Mouse (Mus musculus) bone marrow, adult 2 months (tissue): ENCODE measurements around the gene Krt7. TPM values are rescaled to one million over a fixed set of nuclear protein-coding genes. Genes with fewer than 3 reads are reported as not detected.

Source experiments
- H3K27ac ChIP-seq: fragments of 200-500 bp; 2 replicates; pipeline ENCODE4 v1.5.1; 2012; ENCODE audit warnings: low read depth, mild to moderate bottlenecking, control low read depth, inconsistent platforms, low read length; ENCODE audit not compliant: control insufficient read depth, poor library complexity, insufficient read depth
- H3K4me1 ChIP-seq: fragments of 200-500 bp; 2 replicates; pipeline ENCODE4 v1.6.1; 2011; ENCODE audit warnings: low read length; ENCODE audit not compliant: control insufficient read depth, insufficient read depth
- H3K4me3 ChIP-seq: fragments of 200-500 bp; replicated peaks from 2 replicates; pipeline ENCODE3; 2011; ENCODE audit warnings: mild to moderate bottlenecking, low read depth, low read length, control low read depth; ENCODE audit not compliant: control insufficient read depth
- CTCF ChIP-seq: fragments of 200-500 bp; IDR thresholded peaks from 2 replicates; pipeline ENCODE4 v1.5.1; 2011; ENCODE audit warnings: low read length, control low read depth; ENCODE audit not compliant: control insufficient read depth, insufficient read depth
- POLR2A ChIP-seq: fragments of 200-500 bp; IDR thresholded peaks from 2 replicates; pipeline ENCODE4 v1.6.1; 2011; ENCODE audit warnings: low read depth, mild to moderate bottlenecking, control low read depth, low read length, borderline replicate concordance; ENCODE audit not compliant: control insufficient read depth
- WGBS: fragments of 180-500 bp; shearing (Covaris S2); methylation state at CpG from one replicate; pipeline ENCODE4 v1.1.7; 2018; 5-methylcytosine and 5-hydroxymethylcytosine counted together
- polyA plus RNA-seq: library from polyadenylated mRNA; stranded (reverse); fragments of >200 nt; gene quantifications from 2 replicates; pipeline ENCODE4 v1.2.4, GENCODE M21; 2011; ENCODE audit warnings: low replicate concordance; ENCODE audit not compliant: missing spikeins, insufficient read depth, insufficient read length

Krt7 gene
- 1.3 and 4.3 TPM in 2 replicates for polyA plus RNA-seq

DNA sequence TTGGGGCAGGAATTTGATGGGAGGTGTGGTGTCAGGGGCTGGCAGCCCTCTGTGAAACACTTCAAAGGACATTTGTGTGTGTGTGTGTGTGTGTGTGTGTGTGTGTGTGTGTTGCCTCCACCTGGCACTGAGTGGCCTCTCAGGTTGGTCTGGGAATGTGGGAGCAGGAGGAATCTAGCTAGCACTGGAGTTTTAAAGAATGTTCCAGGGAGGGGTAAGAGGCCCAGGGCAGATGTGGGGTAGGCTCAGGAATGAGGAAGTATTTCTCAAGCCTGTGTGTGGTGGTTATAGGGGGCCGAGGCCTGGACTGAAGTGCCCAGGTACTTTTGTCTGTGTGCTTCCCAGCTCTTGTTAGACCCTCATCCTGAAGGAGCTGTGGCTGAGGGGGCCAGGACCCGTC is at the start of gene Krt7:
Gene Krt7 (plus strand): TSS at position 269 of the 400 bp plus-strand sequence.
- Histone ChIP-seq H3K4me3 (no peak within 1 kb of the TSS), H3K4me1 (no peaks in the 10 kb centered on the region; the same call in 1 of the 2 replicates), H3K27ac (no peak within 1 kb of the TSS)
- WGBS = 8% methylated on average over 2 of the region's 2 CpGs
- TF ChIP-seq POLR2A (no peak), CTCF (no peak)

GRCm38 (mm10) chr15:101362393-101363010 is 48.3 kb upstream of the Krt7 start:
- no peak overlapping the region for H3K4me3 ChIP-seq
- WGBS = 49% methylated on average over 4 of the region's 4 CpGs
- TF ChIP-seq POLR2A = no peak
- TF ChIP-seq CTCF = no peak
- H3K27ac ChIP-seq = no peak overlapping the region
- peaks cover 3% of the 10 kb centered on the region for H3K4me1 ChIP-seq

- Histone ChIP-seq H3K4me1 (peaks cover 6% of the 10 kb centered on the region), H3K4me3 (peak overlapping the region; percentile 7), H3K27ac (no peak overlapping the region)
- TF ChIP-seq POLR2A (no peak), CTCF (no peak)
- 45% methylated on average over 6 of the region's 6 CpGs for WGBS
Observed at GRCm38 (mm10) chr15:101363933-101364332, 46.9 kb upstream of the Krt7 start.

DNA sequence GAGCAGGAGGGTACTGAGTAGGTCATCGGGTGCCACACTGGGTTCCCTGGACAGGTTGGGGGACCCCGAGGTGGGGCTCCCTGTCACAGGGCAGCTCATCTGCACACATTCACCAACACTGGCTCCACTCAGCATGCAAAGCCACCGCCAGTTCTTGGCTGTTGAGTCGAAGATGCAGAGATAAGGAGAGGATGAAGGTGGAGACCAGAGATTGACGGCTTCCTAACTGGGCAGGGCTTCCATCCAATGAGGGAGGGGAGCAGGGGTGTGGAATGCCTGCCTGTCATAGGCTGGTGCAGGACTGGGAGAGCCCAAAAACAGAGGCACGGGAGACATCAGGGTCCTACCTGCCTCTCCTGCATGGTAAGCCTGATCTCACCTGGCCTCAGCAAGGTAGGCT is 46.4 kb upstream of the Krt7 start:
- peaks cover 6% of the 10 kb centered on the region for H3K4me1 ChIP-seq
- TF ChIP-seq CTCF = no peak
- no peak for TF ChIP-seq POLR2A
- no peak overlapping the region for H3K4me3 ChIP-seq
- 27% methylated on average over 6 of the region's 6 CpGs for WGBS
- no peak overlapping the region for H3K27ac ChIP-seq

DNA sequence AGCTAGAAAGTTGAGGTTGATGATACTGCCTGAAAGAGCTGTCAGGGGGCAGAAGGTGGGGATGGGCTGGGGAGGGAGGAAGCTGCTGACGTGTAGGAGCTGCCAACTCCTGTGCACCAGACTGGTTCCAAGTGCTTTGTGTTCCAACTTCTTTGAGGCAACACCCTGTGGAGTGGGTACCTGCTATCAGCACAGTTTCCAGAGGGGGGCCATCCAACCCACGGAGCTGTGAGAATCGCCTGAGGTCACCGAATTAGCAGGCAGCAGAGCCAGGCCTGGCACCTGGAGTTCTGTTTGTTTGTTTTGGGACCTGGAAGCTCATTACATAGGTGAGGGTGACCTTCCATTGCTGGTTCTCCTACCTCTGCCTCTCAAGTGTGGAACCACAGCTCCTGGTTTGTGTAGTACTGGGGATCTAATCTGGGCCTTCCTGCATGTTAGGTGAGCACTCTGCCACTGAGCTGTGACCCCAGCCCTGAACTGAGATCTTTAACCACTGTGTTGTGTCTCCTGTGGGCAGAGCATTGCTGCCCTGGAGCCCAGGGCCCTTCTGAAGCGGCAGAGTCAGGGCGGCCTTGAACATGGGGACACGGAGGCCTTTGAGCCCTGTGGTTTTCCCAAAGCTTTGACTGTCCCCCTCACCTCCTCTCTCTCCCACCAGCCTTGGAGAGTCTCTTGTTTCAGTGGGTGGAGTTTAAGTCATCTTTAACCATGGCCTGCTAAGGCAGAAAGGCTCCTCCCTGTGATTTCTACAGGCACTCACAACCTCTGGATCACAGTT is 45.8 kb upstream of the Krt7 start:
- TF ChIP-seq POLR2A = no peak
- TF ChIP-seq CTCF = no peak
- peaks cover 6% of the 10 kb centered on the region for H3K4me1 ChIP-seq
- WGBS = 67% methylated on average over 7 of the region's 7 CpGs
- no peak overlapping the region for H3K4me3 ChIP-seq
- H3K27ac ChIP-seq = no peak overlapping the region

- 41% methylated on average over 4 of the region's 4 CpGs for WGBS
- H3K4me3 ChIP-seq = no peak overlapping the region
- no peak for TF ChIP-seq POLR2A
- no peak for TF ChIP-seq CTCF
- no peak overlapping the region for H3K27ac ChIP-seq
- peaks cover 6% of the 10 kb centered on the region for H3K4me1 ChIP-seq
Observed at GRCm38 (mm10) chr15:101365721-101366120, 45.1 kb upstream of the Krt7 start.

GRCm38 (mm10) chr15:101366482-101366881 is 44.4 kb upstream of the Krt7 start:
- no peak overlapping the region for H3K27ac ChIP-seq
- WGBS = 82% methylated on average over 3 of the region's 3 CpGs
- TF ChIP-seq CTCF (no peak), POLR2A (no peak)
- H3K4me1 ChIP-seq = peaks cover 8% of the 10 kb centered on the region
- H3K4me3 ChIP-seq = no peak overlapping the region

DNA sequence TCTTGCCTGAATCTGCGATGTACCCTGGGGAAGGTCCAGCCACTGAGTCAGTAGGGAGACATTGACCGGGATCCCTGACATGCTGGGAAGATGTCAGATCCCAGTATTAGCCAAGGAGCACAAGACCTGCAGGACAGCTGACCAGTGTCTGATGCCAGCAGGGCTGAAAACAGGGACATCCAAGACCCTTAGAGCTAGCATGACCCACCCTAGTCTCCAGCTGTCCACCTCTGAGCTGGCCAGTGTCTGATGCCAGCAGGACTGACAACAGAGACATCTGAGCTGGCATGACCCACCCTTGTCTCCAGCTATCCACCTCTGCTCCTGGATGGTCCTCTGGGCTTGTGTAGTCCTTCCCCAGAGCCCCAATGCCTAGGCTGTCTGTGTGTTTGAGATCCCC is 43.9 kb upstream of the Krt7 start:
- WGBS = 86% methylated on average over 2 of the region's 2 CpGs
- Histone ChIP-seq H3K27ac (peak overlapping the region; percentile 52), H3K4me3 (peak overlapping the region; percentile 24), H3K4me1 (peaks cover 10% of the 10 kb centered on the region)
- TF ChIP-seq POLR2A = no peak
- TF ChIP-seq CTCF = no peak
